ENCODE assay signal across 7 mouse cellular contexts in the genomic region with DNA sequence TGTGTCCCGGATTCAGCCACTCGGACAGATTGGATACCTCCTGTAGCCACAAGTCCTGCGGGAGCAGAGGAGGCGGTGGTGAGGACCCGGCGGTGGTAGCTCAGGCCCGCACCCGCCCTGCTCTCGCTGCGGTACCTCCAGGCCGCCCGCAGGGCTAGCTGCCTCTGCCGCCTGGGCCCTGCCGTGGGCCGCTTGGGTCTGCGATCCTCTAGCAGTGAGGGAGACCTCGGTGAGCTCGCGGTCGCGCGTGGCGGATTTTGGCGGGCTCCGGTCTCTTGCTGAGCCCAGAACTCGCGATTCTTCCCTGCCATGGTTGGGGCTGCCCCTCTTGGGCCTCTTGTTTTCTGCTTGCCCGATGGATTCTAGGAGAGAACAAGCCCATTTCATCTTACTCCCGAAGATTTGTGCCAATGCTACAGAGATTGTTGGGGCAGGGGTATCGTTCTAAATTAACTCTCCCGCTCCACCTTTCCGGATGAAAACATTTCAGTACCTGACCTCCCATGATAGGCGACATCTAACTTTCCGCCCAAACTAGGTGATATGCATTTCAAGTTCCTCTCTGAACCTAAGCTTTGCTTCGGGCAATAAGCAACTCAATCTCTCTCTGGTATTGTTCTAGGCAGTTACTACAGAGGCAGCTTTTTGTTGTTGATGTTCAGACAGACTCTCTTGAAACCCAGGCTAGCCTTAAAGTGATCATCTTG. TPM values are rescaled to one million over a fixed set of nuclear protein-coding genes. Genes with fewer than 3 reads are reported as not detected.
DNase-seq lines count a peak whose midpoint lies in the region; ATAC-seq lines count a peak whose summit lies in the region.

No protein-coding gene starts in this region.

- peak overlapping the region; percentile 90 for H3K4me3 ChIP-seq in neural tube, embryonic 11.5 days (ENCODE audit: low read depth, low read length)
- peak overlapping the region; percentile 88 for H3K4me3 ChIP-seq in embryonic facial prominence, embryonic 12.5 days
- peak overlapping the region; percentile 80 for H3K4me3 ChIP-seq in hindbrain, embryonic 16.5 days (ENCODE audit: low read length)
- peak overlapping the region; percentile 82 for H3K4me3 ChIP-seq in midbrain, embryonic 15.5 days

- no peaks in the 10 kb centered on the region for H3K27me3 ChIP-seq in neural tube, embryonic 11.5 days (ENCODE audit: control insufficient read depth, insufficient read depth, low read length)
- no peaks in the 10 kb centered on the region for H3K27me3 ChIP-seq in embryonic facial prominence, embryonic 12.5 days
- no peaks in the 10 kb centered on the region for H3K27me3 ChIP-seq in hindbrain, embryonic 16.5 days (replicated peaks; ENCODE audit: control insufficient read depth, insufficient read depth, low read length)
- no peaks in the 10 kb centered on the region for H3K27me3 ChIP-seq in midbrain, embryonic 15.5 days (replicated peaks)

- peak; percentile 60 for ATAC-seq in neural tube, embryonic 11.5 days (ENCODE audit: insufficient read depth, low FRiP score, low TSS enrichment)
- peak; percentile 59 for ATAC-seq in embryonic facial prominence, embryonic 12.5 days (ENCODE audit: insufficient number of reproducible peaks, insufficient read depth, low FRiP score, low TSS enrichment)
- ATAC-seq in hindbrain, embryonic 16.5 days: peak; percentile 63
- ATAC-seq in midbrain, embryonic 15.5 days (replicated peaks): peak; percentile 62

- H3K4me2 ChIP-seq in neural tube, embryonic 11.5 days (ENCODE audit: low read depth): peak overlapping the region; percentile 84
- peak overlapping the region; percentile 82 for H3K4me2 ChIP-seq in embryonic facial prominence, embryonic 12.5 days (replicated peaks)
- H3K4me2 ChIP-seq in hindbrain, embryonic 16.5 days (ENCODE audit: low read length): peak overlapping the region; percentile 87
- peak overlapping the region; percentile 95 for H3K4me2 ChIP-seq in midbrain, embryonic 15.5 days

- peak overlapping the region; percentile 97 for H3K9ac ChIP-seq in neural tube, embryonic 11.5 days (ENCODE audit: low read length)
- peak overlapping the region; percentile 92 for H3K9ac ChIP-seq in embryonic facial prominence, embryonic 12.5 days
- peak overlapping the region; percentile 91 for H3K9ac ChIP-seq in hindbrain, embryonic 16.5 days (ENCODE audit: low read depth, low read length)
- H3K9ac ChIP-seq in midbrain, embryonic 15.5 days: peak overlapping the region; percentile 82

- H3K27ac ChIP-seq in neural tube, embryonic 11.5 days (ENCODE audit: low read depth, low read length): peak overlapping the region; percentile 60
- peak overlapping the region; percentile 94 for H3K27ac ChIP-seq in embryonic facial prominence, embryonic 12.5 days
- H3K27ac ChIP-seq in hindbrain, embryonic 16.5 days (ENCODE audit: low read depth, low read length): peak overlapping the region; percentile 77
- H3K27ac ChIP-seq in midbrain, embryonic 15.5 days: peak overlapping the region; percentile 92

- DNase-seq in neural tube, embryonic 11.5 days (ENCODE audit: low spot score): no peak
- no peak for DNase-seq in neural tube, embryonic 10.5 days (ENCODE audit: extremely low spot score, low spot score)
- no peak for DNase-seq in frontal cortex, adult 2 months (ENCODE audit: extremely low spot score in 1 of 2, low spot score in 1 of 2)
- no peak for DNase-seq in adrenal gland, postnatal 14 days

- H3K9me3 ChIP-seq in neural tube, embryonic 11.5 days (ENCODE audit: control insufficient read depth, low read length): no peaks in the 10 kb centered on the region
- no peaks in the 10 kb centered on the region for H3K9me3 ChIP-seq in embryonic facial prominence, embryonic 12.5 days
- H3K9me3 ChIP-seq in hindbrain, embryonic 16.5 days (ENCODE audit: control insufficient read depth, low read length): no peaks in the 10 kb centered on the region
- no peaks in the 10 kb centered on the region for H3K9me3 ChIP-seq in midbrain, embryonic 15.5 days

- 2% methylated on average over 35 of the region's 35 CpGs for WGBS in neural tube, embryonic 11.5 days
- 2% methylated on average over 35 of the region's 35 CpGs for WGBS in embryonic facial prominence, embryonic 12.5 days
- 2% methylated on average over 32 of the region's 35 CpGs for WGBS in hindbrain, embryonic 16.5 days
- WGBS in midbrain, embryonic 15.5 days: 2% methylated on average over 35 of the region's 35 CpGs

- peaks cover 6% of the 10 kb centered on the region; the same call in 1 of the 2 replicates for H3K36me3 ChIP-seq in neural tube, embryonic 11.5 days (ENCODE audit: control insufficient read depth, insufficient read depth, low read length)
- H3K36me3 ChIP-seq in embryonic facial prominence, embryonic 12.5 days: peaks cover 28% of the 10 kb centered on the region
- H3K36me3 ChIP-seq in hindbrain, embryonic 16.5 days (ENCODE audit: control insufficient read depth, insufficient read depth, low read length): peaks cover 19% of the 10 kb centered on the region
- H3K36me3 ChIP-seq in midbrain, embryonic 15.5 days (replicated peaks): peaks cover 17% of the 10 kb centered on the region

- peaks cover 17% of the 10 kb centered on the region for H3K4me1 ChIP-seq in neural tube, embryonic 11.5 days (ENCODE audit: control insufficient read depth, insufficient read depth, low read length)
- H3K4me1 ChIP-seq in embryonic facial prominence, embryonic 12.5 days: peaks cover 25% of the 10 kb centered on the region
- H3K4me1 ChIP-seq in hindbrain, embryonic 16.5 days (ENCODE audit: control insufficient read depth, insufficient read depth, low read depth, low read length): peaks cover 21% of the 10 kb centered on the region
- peaks cover 43% of the 10 kb centered on the region for H3K4me1 ChIP-seq in midbrain, embryonic 15.5 days

RNA-seq across cellular contexts. Expression of a gene that starts 0.5 kb away (rescaled TPM):
- polyA plus RNA-seq in neural tube, embryonic 11.5 days (2014; fragmentation: Nextera tagmentation; extraction: Ambion mirVana): 68.8 and 73.6 TPM in 2 replicates
- 64.6 and 67.9 TPM in 2 replicates for polyA plus RNA-seq in embryonic facial prominence, embryonic 12.5 days (2016; fragmentation: Nextera tagmentation; extraction: Ambion mirVana)
- polyA plus RNA-seq in hindbrain, embryonic 16.5 days (2015; fragmentation: Nextera tagmentation; extraction: Ambion mirVana): 51.8 and 54.8 TPM in 2 replicates
- 53.7 and 54.1 TPM in 2 replicates for polyA plus RNA-seq in midbrain, embryonic 15.5 days (2015; fragmentation: Nextera tagmentation; extraction: Ambion mirVana)
- 49.4 and 54.8 TPM in 2 replicates for polyA plus RNA-seq in frontal cortex, adult 2 months (2012; rRNA removed)
- 26.1 and 28.6 TPM in 2 replicates for total RNA-seq in adrenal gland, postnatal 14 days (2021)

RNA-seq across cellular contexts. Expression of a gene that starts 10.5 kb away (rescaled TPM):
- polyA plus RNA-seq in neural tube, embryonic 11.5 days (2014; fragmentation: Nextera tagmentation; extraction: Ambion mirVana): 10.0 and 10.5 TPM in 2 replicates
- polyA plus RNA-seq in embryonic facial prominence, embryonic 12.5 days (2016; fragmentation: Nextera tagmentation; extraction: Ambion mirVana): 15.1 and 16.3 TPM in 2 replicates
- 8.0 and 10.5 TPM in 2 replicates for polyA plus RNA-seq in hindbrain, embryonic 16.5 days (2015; fragmentation: Nextera tagmentation; extraction: Ambion mirVana)
- polyA plus RNA-seq in midbrain, embryonic 15.5 days (2015; fragmentation: Nextera tagmentation; extraction: Ambion mirVana): 12.7 and 13.9 TPM in 2 replicates
- polyA plus RNA-seq in frontal cortex, adult 2 months (2012; rRNA removed): 31.8 and 33.5 TPM in 2 replicates
- total RNA-seq in adrenal gland, postnatal 14 days (2021): 6.1 and 7.6 TPM in 2 replicates
